Mouse (Mus musculus) kidney, postnatal 0 days (tissue): Measurements from ENCODE around the gene Dnm1l. TPM values are rescaled to one million over a fixed set of nuclear protein-coding genes. Genes with fewer than 3 reads are reported as not detected.
"Not testable (repeated sequence)": the region's sequence is repeated elsewhere in the genome, so short reads cannot be mapped to it uniquely, and the experiment has no call there.

Experiments
- ATAC-seq: fragments of 200-750 bp; cut with Nextera tagmentation; replicated peaks from 2 replicates; pipeline ENCODE4 v1.8.0; 2017; ENCODE audit warnings: low read depth, moderate number of reproducible peaks, moderate TSS enrichment, moderate library complexity; ENCODE audit not compliant: low FRiP score
- DNase-seq: peaks from one replicate; pipeline ENCODE4 v3.0.0-alpha.2; 2016; ENCODE audit warnings: low spot score
- H3K27ac ChIP-seq: fragments of 300-500 bp; sonication (generic); 2 replicates; pipeline ENCODE4 v1.5.1; 2014; ENCODE audit warnings: mild to moderate bottlenecking
- H3K27me3 ChIP-seq: fragments of 300-500 bp; sonication (generic); 2 replicates; pipeline ENCODE4 v1.6.1; 2014; ENCODE audit warnings: low read length, mixed read lengths; ENCODE audit not compliant: insufficient read depth
- H3K36me3 ChIP-seq: fragments of 300-500 bp; sonication (generic); 2 replicates; pipeline ENCODE4 v1.6.1; 2014; ENCODE audit warnings: low read length, mixed read lengths; ENCODE audit not compliant: insufficient read depth
- H3K4me1 ChIP-seq: fragments of 300-500 bp; sonication (generic); replicated peaks from 2 replicates; pipeline ENCODE4 v1.6.1; 2014; ENCODE audit warnings: antibody characterized with exemption, low read length, mixed read lengths; ENCODE audit not compliant: insufficient read depth
- H3K4me2 ChIP-seq: fragments of 300-500 bp; sonication (generic); 2 replicates; pipeline ENCODE4 v1.6.1; 2014; ENCODE audit warnings: mild to moderate bottlenecking, low read length, moderate library complexity, mixed read lengths
- H3K4me3 ChIP-seq: fragments of 300-500 bp; sonication (generic); replicated peaks from 2 replicates; pipeline ENCODE4 v1.5.1; 2014; ENCODE audit warnings: low read depth, low read length
- H3K9ac ChIP-seq: fragments of 300-500 bp; sonication (generic); 2 replicates; pipeline ENCODE4 v1.6.1; 2014; ENCODE audit warnings: low read depth, low read length
- H3K9me3 ChIP-seq: fragments of 300-500 bp; sonication (generic); replicated peaks from 2 replicates; pipeline ENCODE4 v1.6.1; 2016; ENCODE audit warnings: low read length, inconsistent platforms, mixed read lengths
- CTCF ChIP-seq: IDR thresholded peaks from 2 replicates; pipeline ENCODE4 v1.5.1; 2016; ENCODE audit warnings: antibody characterized with exemption, low read depth, mild to moderate bottlenecking, moderate library complexity
- WGBS: fragments of 180-500 bp; shearing (Covaris S2); extraction: QIAGEN DNeasy Blood & Tissue Kit; methylation state at CpG from one replicate; pipeline ENCODE4 v1.1.7; 2014; 5-methylcytosine and 5-hydroxymethylcytosine counted together
- polyA plus RNA-seq: library from polyadenylated mRNA; unstranded; fragments of >200 nt; fragmentation: Nextera tagmentation; extraction: Ambion mirVana; gene quantifications from 2 replicates; pipeline ENCODE4 v1.2.1, GENCODE M21; 2015

The Dnm1l gene
- 42.6 and 50.8 TPM in 2 replicates for polyA plus RNA-seq

GRCm38 (mm10) chr16:16358481-16359100 lies at the start of gene Dnm1l:
TSS of gene Dnm1l (minus strand) at chr16:16358959.
- Histone ChIP-seq H3K27ac (peak within 1 kb of the TSS; percentile 93), H3K4me1 (no peaks in the 10 kb centered on the region), H3K4me3 (peak within 1 kb of the TSS; percentile 85), H3K9ac (peak within 1 kb of the TSS; percentile 81), H3K27me3 (no peaks in the 10 kb centered on the region), H3K4me2 (peak within 1 kb of the TSS; percentile 64), H3K9me3 (no peaks in the 10 kb centered on the region), H3K36me3 (no peaks in the 10 kb centered on the region)
- peak; percentile 53 for TF ChIP-seq CTCF
- ATAC-seq (peak; percentile 99), DNase-seq (peak; percentile 96)
- WGBS, result under 1% methylated on average over 55 of the region's 55 CpGs

- not testable (repeated sequence) for H3K9ac ChIP-seq, H3K9me3 ChIP-seq, H3K36me3 ChIP-seq, H3K4me3 ChIP-seq, H3K27me3 ChIP-seq, H3K4me2 ChIP-seq, H3K27ac ChIP-seq, DNase-seq, H3K4me1 ChIP-seq
- WGBS, result 62% methylated on average over 8 of the region's 9 CpGs
- ATAC-seq, result 0 out of 2 replicates have a peak, but pooled peaks have one; percentile 17
Observed at GRCm38 (mm10) chr16:16367217-16367616, 8.5 kb upstream of the Dnm1l start.

- Histone ChIP-seq H3K4me3 (peak overlapping the region; percentile 85), H3K4me2 (peak overlapping the region; percentile 64)
- not testable (repeated sequence) for H3K9ac ChIP-seq, H3K9me3 ChIP-seq, H3K4me1 ChIP-seq, DNase-seq, H3K27me3 ChIP-seq, H3K36me3 ChIP-seq, H3K27ac ChIP-seq
- peak; percentile 51; the same call in 1 of the 2 replicates for ATAC-seq
- 56% methylated on average over 9 of the region's 9 CpGs for WGBS
Observed at GRCm38 (mm10) chr16:16359101-16359482, 333 bp upstream of the Dnm1l start.

- no peaks in the 10 kb centered on the region for H3K4me1 ChIP-seq
- H3K9ac ChIP-seq, result peak overlapping the region; percentile 81
- H3K36me3 ChIP-seq, result no peaks in the 10 kb centered on the region
- H3K27me3 ChIP-seq, result no peaks in the 10 kb centered on the region
- peak overlapping the region; percentile 93 for H3K27ac ChIP-seq
- 8% methylated on average over 6 of the region's 6 CpGs for WGBS
- H3K4me3 ChIP-seq, result peak overlapping the region; percentile 85
- DNase-seq (no peak), ATAC-seq (no peak)
- peak; percentile 53 for TF ChIP-seq CTCF
- peak overlapping the region; percentile 64 for H3K4me2 ChIP-seq
- H3K9me3 ChIP-seq, result no peaks in the 10 kb centered on the region
Observed at GRCm38 (mm10) chr16:16357908-16358307, 851 bp downstream of the Dnm1l start.

GRCm38 (mm10) chr16:16346420-16346819 lies 12.3 kb downstream of the Dnm1l start:
- DNase-seq (no peak), ATAC-seq (no peak)
- Histone ChIP-seq H3K4me1 (no peaks in the 10 kb centered on the region), H3K4me3 (no peak overlapping the region), H3K9ac (no peak overlapping the region), H3K36me3 (0 out of 2 replicates have a peak, but pooled peaks cover 6% of the 10 kb centered on the region), H3K27me3 (no peaks in the 10 kb centered on the region), H3K27ac (0 out of 2 replicates have a peak overlapping the region, but pooled peaks have one; percentile 13), H3K9me3 (no peaks in the 10 kb centered on the region), H3K4me2 (no peak overlapping the region)
- no peak for TF ChIP-seq CTCF
- 79% methylated on average over 5 of the region's 5 CpGs for WGBS

- Histone ChIP-seq H3K27ac (no peak overlapping the region), H3K4me2 (no peak overlapping the region), H3K9ac (no peak overlapping the region), H3K9me3 (no peaks in the 10 kb centered on the region), H3K4me1 (no peaks in the 10 kb centered on the region), H3K27me3 (no peaks in the 10 kb centered on the region), H3K4me3 (no peak overlapping the region), H3K36me3 (peaks cover 26% of the 10 kb centered on the region)
- 78% methylated on average over 5 of the region's 5 CpGs for WGBS
- DNase-seq (peak; percentile 16), ATAC-seq (no peak)
- TF ChIP-seq CTCF, result no peak
Observed at GRCm38 (mm10) chr16:16325775-16326336, 32.9 kb downstream of the Dnm1l start.
